ENCODE assay signal across 8 mouse cellular contexts in genomic region chr4:140649207-140649591, GRCm38 (mm10). TPM values are rescaled to one million over a fixed set of nuclear protein-coding genes. Genes with fewer than 3 reads are reported as not detected.
DNase-seq lines count a peak whose midpoint lies in the region; ATAC-seq and TF ChIP-seq lines count a peak whose summit lies in the region.

No protein-coding gene starts in this region.

- peak overlapping the region; percentile 78 for H3K4me3 ChIP-seq in hindbrain, embryonic 12.5 days
- H3K4me3 ChIP-seq in midbrain, embryonic 13.5 days (replicated peaks), result peak overlapping the region; percentile 77

- H3K27ac ChIP-seq in hindbrain, embryonic 12.5 days, result peak overlapping the region; percentile 96
- H3K27ac ChIP-seq in midbrain, embryonic 13.5 days, result peak overlapping the region; percentile 98

- 31% methylated on average over 9 of the region's 9 CpGs for WGBS in hindbrain, embryonic 12.5 days
- 22% methylated on average over 9 of the region's 9 CpGs for WGBS in midbrain, embryonic 13.5 days

- H3K4me2 ChIP-seq in hindbrain, embryonic 12.5 days (replicated peaks), result peak overlapping the region; percentile 69
- H3K4me2 ChIP-seq in midbrain, embryonic 13.5 days (replicated peaks), result peak overlapping the region; percentile 78

- DNase-seq in frontal cortex, postnatal 10 days (ENCODE audit: low spot score in 2 of 2), result no peak
- DNase-seq in brain, embryonic 14.5 days (ENCODE audit: low read depth), result peak; percentile 79
- no peak for DNase-seq in right cerebral cortex, postnatal 25 days
- DNase-seq in right cerebral cortex, postnatal 36 days (ENCODE audit: low spot score in 2 of 2), result no peak
- DNase-seq in cerebellum, adult 11-12 months, result no peak

- ATAC-seq in frontal cortex, adult (ENCODE audit: low TSS enrichment), result peak; percentile 25; the same call in 1 of the 2 replicates
- peak; percentile 1; the same call in 1 of the 2 replicates for ATAC-seq in hindbrain, embryonic 12.5 days (ENCODE audit: low FRiP score)
- ATAC-seq in midbrain, embryonic 13.5 days, result no peak; the same call in 1 of the 2 replicates

- H3K4me1 ChIP-seq in hindbrain, embryonic 12.5 days, result peaks cover 52% of the 10 kb centered on the region
- H3K4me1 ChIP-seq in midbrain, embryonic 13.5 days (replicated peaks), result peaks cover 50% of the 10 kb centered on the region

- no peaks in the 10 kb centered on the region for H3K27me3 ChIP-seq in hindbrain, embryonic 12.5 days
- H3K27me3 ChIP-seq in midbrain, embryonic 13.5 days, result no peaks in the 10 kb centered on the region

- no peak for TF ChIP-seq CTCF in brain, embryonic 14.5 days (IDR thresholded peaks at IDR 0.05; ENCODE audit: borderline replicate concordance, extremely low read depth, insufficient read depth, insufficient read length)

- no peaks in the 10 kb centered on the region for H3K9me3 ChIP-seq in hindbrain, embryonic 12.5 days (replicated peaks)
- H3K9me3 ChIP-seq in midbrain, embryonic 13.5 days, result no peaks in the 10 kb centered on the region

- H3K9ac ChIP-seq in hindbrain, embryonic 12.5 days, result peak overlapping the region; percentile 92
- peak overlapping the region; percentile 95 for H3K9ac ChIP-seq in midbrain, embryonic 13.5 days (replicated peaks)

- no peak for TF ChIP-seq POLR2A in brain, embryonic 14.5 days (IDR thresholded peaks at IDR 0.05; ENCODE audit: borderline replicate concordance, extremely low read depth, insufficient read depth, insufficient read length, poor library complexity, severe bottlenecking)

- H3K36me3 ChIP-seq in hindbrain, embryonic 12.5 days, result no peaks in the 10 kb centered on the region
- H3K36me3 ChIP-seq in midbrain, embryonic 13.5 days, result peaks cover 11% of the 10 kb centered on the region

RNA-seq across cellular contexts. Expression of gene Arhgef10l, which starts 16.6 kb away (rescaled TPM):
- 43.4 and 45.9 TPM in 2 replicates for polyA plus RNA-seq in brain, embryonic 14.5 days (2012; rRNA removed)
- 31.2 and 31.7 TPM in 2 replicates for polyA plus RNA-seq in hindbrain, embryonic 12.5 days (2016; fragmentation: Nextera tagmentation; extraction: Ambion mirVana)
- polyA plus RNA-seq in midbrain, embryonic 13.5 days (2015; fragmentation: Nextera tagmentation; extraction: Ambion mirVana), result 27.7 and 28.3 TPM in 2 replicates

RNA-seq across cellular contexts. Expression of gene Rcc2, which starts 51.1 kb away (rescaled TPM):
- 104 and 106 TPM in 2 replicates for polyA plus RNA-seq in brain, embryonic 14.5 days (2012; rRNA removed)
- 94.4 and 97.8 TPM in 2 replicates for polyA plus RNA-seq in hindbrain, embryonic 12.5 days (2016; fragmentation: Nextera tagmentation; extraction: Ambion mirVana)
- polyA plus RNA-seq in midbrain, embryonic 13.5 days (2015; fragmentation: Nextera tagmentation; extraction: Ambion mirVana), result 23.6 and 26.3 TPM in 2 replicates
